Mouse (Mus musculus): Measurements from ENCODE around the gene Ntn1. TPM values are rescaled to one million over a fixed set of nuclear protein-coding genes. Genes with fewer than 3 reads are reported as not detected.

The Ntn1 gene
- polyA plus RNA-seq, 1 experiment: 6.1 TPM

DNA sequence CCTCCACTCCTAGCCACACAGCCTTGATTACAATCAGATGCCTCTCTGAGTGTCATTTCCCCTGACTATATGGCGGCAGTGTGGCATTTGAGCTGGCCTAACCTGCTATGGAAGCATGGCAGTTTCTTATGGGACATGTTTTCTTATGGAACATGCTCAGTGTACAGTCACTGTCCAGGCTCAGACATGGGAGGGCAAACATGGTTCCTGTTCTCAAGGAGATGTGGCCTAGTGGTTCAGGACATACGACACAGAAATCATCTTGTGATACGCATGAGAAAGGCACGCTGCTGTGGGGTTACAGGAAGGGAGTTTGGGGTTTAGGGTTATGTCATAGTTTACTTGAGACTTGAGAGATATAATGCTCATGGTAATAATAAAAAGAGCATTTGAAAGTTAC lies 35.0 kb upstream of the Ntn1 start:
- TF ChIP-seq POLR2A (IDR thresholded peaks at IDR 0.05; ENCODE audit: low read depth, low read length) (no peak), CTCF (IDR thresholded peaks at IDR 0.05; ENCODE audit: borderline replicate concordance, insufficient read depth, low read length) (no peak)
- no peak overlapping the region for H3K27ac ChIP-seq (ENCODE audit: insufficient read depth, low read length)
- no peak overlapping the region for H3K4me3 ChIP-seq (ENCODE audit: insufficient read depth, low read length)
- H3K4me1 ChIP-seq (ENCODE audit: control insufficient read depth, insufficient read depth, low read length): no peaks in the 10 kb centered on the region

DNA sequence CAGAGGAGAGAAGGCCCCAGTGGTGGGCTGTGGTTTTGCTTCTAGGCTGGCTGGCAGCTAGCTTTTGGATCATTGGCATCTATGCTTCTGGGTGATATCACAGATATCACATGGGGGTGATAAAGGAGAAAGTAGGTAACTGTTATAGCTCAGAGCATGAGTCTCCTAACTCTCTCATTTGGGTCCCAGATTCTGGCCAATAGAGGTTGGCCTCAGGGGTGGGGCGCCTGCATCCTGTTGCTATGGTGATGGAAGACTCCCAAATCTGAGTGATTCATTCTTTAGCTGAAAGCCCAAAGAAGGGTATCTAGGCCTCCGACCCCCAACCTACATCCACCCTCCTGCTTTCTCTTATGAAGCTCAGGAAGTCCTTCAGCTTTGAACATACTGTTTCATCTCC lies 34.1 kb upstream of the Ntn1 start:
- no peak for TF ChIP-seq CTCF (IDR thresholded peaks at IDR 0.05; ENCODE audit: borderline replicate concordance, insufficient read depth, low read length)
- TF ChIP-seq POLR2A (IDR thresholded peaks at IDR 0.05; ENCODE audit: low read depth, low read length): no peak
- Histone ChIP-seq H3K27ac (ENCODE audit: insufficient read depth, low read length) (no peak overlapping the region), H3K4me1 (ENCODE audit: control insufficient read depth, insufficient read depth, low read length) (no peaks in the 10 kb centered on the region), H3K4me3 (ENCODE audit: insufficient read depth, low read length) (no peak overlapping the region)

GRCm38 (mm10) chr11:68433534-68433933 lies 32.9 kb upstream of the Ntn1 start:
- Histone ChIP-seq H3K4me1 (ENCODE audit: control insufficient read depth, insufficient read depth, low read length) (no peaks in the 10 kb centered on the region), H3K27ac (ENCODE audit: insufficient read depth, low read length) (no peak overlapping the region), H3K4me3 (ENCODE audit: insufficient read depth, low read length) (no peak overlapping the region)
- TF ChIP-seq POLR2A (IDR thresholded peaks at IDR 0.05; ENCODE audit: low read depth, low read length) (no peak), CTCF (IDR thresholded peaks at IDR 0.05; ENCODE audit: borderline replicate concordance, insufficient read depth, low read length) (no peak)

GRCm38 (mm10) chr11:68432361-68433021 lies 31.9 kb upstream of the Ntn1 start:
- Histone ChIP-seq H3K4me1 (ENCODE audit: control insufficient read depth, insufficient read depth, low read length) (no peaks in the 10 kb centered on the region), H3K4me3 (ENCODE audit: insufficient read depth, low read length) (peak overlapping the region; percentile 56), H3K27ac (ENCODE audit: insufficient read depth, low read length) (no peak overlapping the region)
- no peak for TF ChIP-seq CTCF (IDR thresholded peaks at IDR 0.05; ENCODE audit: borderline replicate concordance, insufficient read depth, low read length)
- no peak for TF ChIP-seq POLR2A (IDR thresholded peaks at IDR 0.05; ENCODE audit: low read depth, low read length)

- TF ChIP-seq CTCF (IDR thresholded peaks at IDR 0.05; ENCODE audit: borderline replicate concordance, insufficient read depth, low read length): peak; percentile 33; the same call in 1 of the 2 replicates
- 0 out of 2 replicates have a peak, but pooled peaks have one; percentile 36 for TF ChIP-seq POLR2A (IDR thresholded peaks at IDR 0.05; ENCODE audit: low read depth, low read length)
- Histone ChIP-seq H3K4me1 (ENCODE audit: control insufficient read depth, insufficient read depth, low read length) (no peaks in the 10 kb centered on the region), H3K4me3 (ENCODE audit: insufficient read depth, low read length) (peak within 1 kb of the TSS; percentile 56), H3K27ac (ENCODE audit: insufficient read depth, low read length) (no peak within 1 kb of the TSS)
These were observed 31.2 kb upstream of the Ntn1 start, which contains the start of gene Pik3r5 for GRCm38 (mm10) chr11:68431699-68432360. Gene Pik3r5, plus strand, starts transcription at chr11:68432121.

DNA sequence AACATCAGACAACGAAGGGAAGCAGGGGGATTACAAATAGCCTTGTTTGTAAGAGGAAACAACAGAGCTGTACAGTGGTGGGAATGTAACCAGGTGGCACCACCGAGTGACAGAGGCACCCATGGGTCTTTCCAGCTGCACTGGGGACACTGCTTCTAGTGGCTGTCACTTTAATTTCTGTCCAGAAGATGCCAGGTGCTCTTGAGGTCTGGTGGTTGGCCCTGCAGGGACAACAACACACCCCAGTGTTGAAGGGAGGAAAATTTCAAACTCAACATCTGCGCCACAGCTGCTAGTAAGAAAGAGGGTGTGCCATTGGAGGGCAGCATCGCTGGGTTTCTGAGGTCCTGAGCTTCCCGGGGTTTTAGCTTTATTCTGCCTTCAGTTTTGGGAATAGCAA lies 30.0 kb upstream of the Ntn1 start:
- TF ChIP-seq POLR2A (IDR thresholded peaks at IDR 0.05; ENCODE audit: low read depth, low read length) (no peak), CTCF (IDR thresholded peaks at IDR 0.05; ENCODE audit: borderline replicate concordance, insufficient read depth, low read length) (no peak)
- H3K4me1 ChIP-seq (ENCODE audit: control insufficient read depth, insufficient read depth, low read length): no peaks in the 10 kb centered on the region
- H3K27ac ChIP-seq (ENCODE audit: insufficient read depth, low read length): no peak overlapping the region
- H3K4me3 ChIP-seq (ENCODE audit: insufficient read depth, low read length): no peak overlapping the region

- no peaks in the 10 kb centered on the region for H3K4me1 ChIP-seq (ENCODE audit: control insufficient read depth, insufficient read depth, low read length)
- TF ChIP-seq POLR2A (IDR thresholded peaks at IDR 0.05; ENCODE audit: low read depth, low read length): no peak
- H3K27ac ChIP-seq (ENCODE audit: insufficient read depth, low read length): no peak overlapping the region
- no peak overlapping the region for H3K4me3 ChIP-seq (ENCODE audit: insufficient read depth, low read length)
These were observed 26.5 kb upstream of the Ntn1 start for GRCm38 (mm10) chr11:68427083-68427570.

DNA sequence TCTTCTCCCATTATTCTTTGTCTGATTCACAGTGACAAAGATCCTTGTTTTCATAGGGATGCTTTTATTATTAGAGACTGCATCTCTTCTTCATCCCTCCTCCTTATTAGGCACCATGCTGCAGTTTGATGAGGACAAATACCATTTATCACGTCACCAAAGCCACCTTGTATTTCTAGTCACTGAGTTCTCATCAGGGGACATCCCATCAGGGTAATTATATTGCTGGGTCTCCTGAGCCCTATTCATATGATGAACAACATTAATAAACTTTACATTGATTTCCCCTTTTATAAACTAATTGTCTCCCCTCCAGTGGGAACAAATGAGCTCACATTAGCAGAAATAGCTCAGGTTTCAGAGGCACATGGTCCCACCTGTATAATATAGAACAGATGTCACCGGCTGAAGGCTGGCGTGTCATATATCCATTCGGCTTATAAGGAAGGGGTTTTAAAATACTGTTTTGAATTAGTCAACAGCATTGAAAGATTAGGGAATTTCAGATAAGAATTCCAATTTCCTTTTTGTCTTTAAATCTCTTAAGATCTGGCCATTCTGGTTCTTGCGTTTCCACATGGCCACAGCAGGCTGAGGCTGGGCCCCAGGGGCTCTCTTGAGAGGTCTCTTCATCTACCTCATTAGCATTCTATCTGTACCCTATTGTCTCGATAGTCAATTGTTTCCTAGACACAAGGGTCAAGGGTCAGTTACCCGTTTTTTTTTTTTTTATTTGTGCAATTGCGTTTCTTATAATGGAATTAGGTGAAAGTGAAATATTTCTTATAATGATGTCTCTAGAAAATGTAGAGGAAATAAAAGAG lies 25.1 kb upstream of the Ntn1 start:
- no peaks in the 10 kb centered on the region for H3K4me1 ChIP-seq (ENCODE audit: control insufficient read depth, insufficient read depth, low read length)
- no peak for TF ChIP-seq CTCF (IDR thresholded peaks at IDR 0.05; ENCODE audit: borderline replicate concordance, insufficient read depth, low read length)
- TF ChIP-seq POLR2A (IDR thresholded peaks at IDR 0.05; ENCODE audit: low read depth, low read length): no peak
- no peak overlapping the region for H3K4me3 ChIP-seq (ENCODE audit: insufficient read depth, low read length)
- no peak overlapping the region for H3K27ac ChIP-seq (ENCODE audit: insufficient read depth, low read length)

DNA sequence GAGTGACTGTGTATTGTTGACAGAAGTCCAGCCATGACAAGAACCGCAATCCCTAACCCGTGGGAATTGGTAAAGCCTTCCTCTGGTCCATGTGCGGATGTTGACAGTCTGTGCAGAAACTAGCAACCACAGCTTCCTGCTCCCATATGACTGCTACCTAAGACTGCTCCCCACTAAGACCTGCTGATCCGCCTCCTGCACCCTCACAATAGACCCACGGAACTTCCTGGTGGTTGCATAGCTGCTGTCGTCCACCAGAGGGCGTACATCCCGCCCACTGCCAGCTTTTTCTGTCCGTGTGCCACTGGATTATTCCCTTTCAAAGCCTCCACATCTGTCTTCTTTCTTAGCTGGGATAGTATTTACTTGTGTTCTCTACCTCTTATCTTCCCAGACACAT lies 17.2 kb upstream of the Ntn1 start:
- TF ChIP-seq POLR2A (IDR thresholded peaks at IDR 0.05; ENCODE audit: low read depth, low read length) (no peak), CTCF (IDR thresholded peaks at IDR 0.05; ENCODE audit: borderline replicate concordance, insufficient read depth, low read length) (peak; percentile 71; the same call in 1 of the 2 replicates)
- Histone ChIP-seq H3K27ac (ENCODE audit: insufficient read depth, low read length) (no peak overlapping the region), H3K4me3 (ENCODE audit: insufficient read depth, low read length) (no peak overlapping the region), H3K4me1 (ENCODE audit: control insufficient read depth, insufficient read depth, low read length) (no peaks in the 10 kb centered on the region)

All from embryonic fibroblast, embryonic 13.5 days (primary cell).